Mouse (Mus musculus) olfactory bulb, adult 2 months (tissue): ENCODE measurements around the gene Muc3.

Experiments used
- CTCF ChIP-seq: fragments of 200-500 bp; IDR thresholded peaks from 2 replicates; pipeline ENCODE4 v1.5.1; 2012; ENCODE audit warnings: low read depth, mild to moderate bottlenecking, low read length, moderate library complexity; ENCODE audit not compliant: insufficient read depth
- POLR2A ChIP-seq: fragments of 200-500 bp; IDR thresholded peaks from 2 replicates; pipeline ENCODE4 v1.6.1; 2012; ENCODE audit warnings: mild to moderate bottlenecking, low read depth, low read length, moderate library complexity; ENCODE audit not compliant: insufficient read depth

- no peak for TF ChIP-seq CTCF
- no peak for TF ChIP-seq POLR2A
Measured at GRCm38 (mm10) chr5:137114891-137115561, 34.1 kb downstream of the Muc3 start.
